Mouse (Mus musculus): ENCODE results near the gene Efcab9. TPM values are rescaled to one million over a fixed set of nuclear protein-coding genes. Genes with fewer than 3 reads are reported as not detected.

Gene Efcab9
- polyA plus RNA-seq (2014; fragmentation: Nextera tagmentation; extraction: Ambion mirVana): 0.29 TPM in 1 of 2 replicates, not detected in the other

GRCm38 (mm10) chr11:32531871-32532764, at the start of gene Efcab9:
Gene Efcab9, minus strand, starts transcription at chr11:32532081.
- Histone ChIP-seq H3K27me3 (ENCODE audit: control insufficient read depth, insufficient read depth, low read length) (peaks cover 8% of the 10 kb centered on the region; the same call in 1 of the 2 replicates), H3K9ac (ENCODE audit: low read length) (peak within 1 kb of the TSS; percentile 67), H3K4me2 (ENCODE audit: low read depth, low read length, severe bottlenecking) (peak within 1 kb of the TSS; percentile 97), H3K9me3 (ENCODE audit: control insufficient read depth, low read length) (no peaks in the 10 kb centered on the region), H3K27ac (ENCODE audit: low read depth, low read length) (no peak within 1 kb of the TSS), H3K4me1 (replicated peaks; ENCODE audit: control insufficient read depth, insufficient read depth, low read length) (peaks cover 8% of the 10 kb centered on the region; the same call in 1 of the 2 replicates), H3K36me3 (ENCODE audit: control insufficient read depth, insufficient read depth, low read length) (no peaks in the 10 kb centered on the region), H3K4me3 (ENCODE audit: low read depth, low read length) (peak within 1 kb of the TSS; percentile 55)
- WGBS: 9% methylated on average over 33 of the region's 33 CpGs
- peak; percentile 57 for DNase-seq (ENCODE audit: low spot score)
- no peak for ATAC-seq (replicated peaks; ENCODE audit: low FRiP score)

GRCm38 (mm10) chr11:32581031-32581430, 49.1 kb upstream of the Efcab9 start:
- H3K27ac ChIP-seq (ENCODE audit: low read depth, low read length): no peak overlapping the region
- no peak for DNase-seq (ENCODE audit: low spot score)
- peak; percentile 51; the same call in 1 of the 2 replicates for ATAC-seq (replicated peaks; ENCODE audit: low FRiP score)

DNA sequence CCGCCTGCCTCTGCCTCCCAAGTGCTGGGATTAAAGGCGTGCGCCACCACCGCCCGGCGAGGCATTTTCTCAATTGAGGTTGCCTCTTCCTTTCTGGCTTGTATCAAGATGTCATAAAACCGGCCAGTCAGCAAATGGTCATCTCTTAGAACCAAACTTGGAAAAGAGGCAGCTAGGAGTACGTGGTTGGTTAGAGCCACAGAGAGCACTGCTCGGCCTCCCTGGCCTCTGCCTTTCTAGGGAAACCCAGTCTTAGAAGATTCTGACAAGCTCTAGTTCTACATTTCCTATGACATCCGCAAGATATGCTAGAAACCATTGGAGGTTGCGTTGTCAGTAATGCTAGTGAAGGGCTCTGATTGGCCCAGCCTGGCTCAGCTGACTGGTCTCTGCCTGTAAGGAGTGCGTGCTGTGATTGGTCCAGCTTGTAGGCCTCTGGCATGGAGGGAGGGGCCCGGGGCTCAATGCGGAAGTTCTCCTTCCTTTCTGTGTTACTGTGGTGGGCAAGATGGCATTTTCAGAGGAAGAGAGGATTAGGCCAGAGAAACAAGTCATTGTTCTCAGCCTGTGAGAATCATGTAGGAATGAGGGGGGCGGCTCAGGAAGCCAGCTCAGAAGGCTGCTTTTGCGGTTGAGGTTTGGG, 48.5 kb upstream of the Efcab9 start:
- WGBS: 68% methylated on average over 16 of the region's 16 CpGs
- DNase-seq (ENCODE audit: low spot score) (no peak), ATAC-seq (replicated peaks; ENCODE audit: low FRiP score) (peak; percentile 58; the same call in 1 of the 2 replicates)
- no peaks in the 10 kb centered on the region for H3K27me3 ChIP-seq (ENCODE audit: control insufficient read depth, insufficient read depth, low read length)
- no peak overlapping the region for H3K4me3 ChIP-seq (ENCODE audit: low read depth, low read length)
- H3K4me1 ChIP-seq (replicated peaks; ENCODE audit: control insufficient read depth, insufficient read depth, low read length): no peaks in the 10 kb centered on the region
- H3K9me3 ChIP-seq (ENCODE audit: control insufficient read depth, low read length): no peaks in the 10 kb centered on the region
- H3K9ac ChIP-seq (ENCODE audit: low read length): no peak overlapping the region
- no peak overlapping the region for H3K4me2 ChIP-seq (ENCODE audit: low read depth, low read length, severe bottlenecking)
- H3K27ac ChIP-seq (ENCODE audit: low read depth, low read length): no peak overlapping the region
- no peaks in the 10 kb centered on the region for H3K36me3 ChIP-seq (ENCODE audit: control insufficient read depth, insufficient read depth, low read length)

More at GRCm38 (mm10) chr11:32581031-32581430, 49.1 kb upstream of the Efcab9 start:
- H3K4me1 ChIP-seq (replicated peaks; ENCODE audit: control insufficient read depth, insufficient read depth, low read length): no peaks in the 10 kb centered on the region
- no peaks in the 10 kb centered on the region for H3K27me3 ChIP-seq (ENCODE audit: control insufficient read depth, insufficient read depth, low read length)
- no peak overlapping the region for H3K4me2 ChIP-seq (ENCODE audit: low read depth, low read length, severe bottlenecking)
- no peaks in the 10 kb centered on the region for H3K36me3 ChIP-seq (ENCODE audit: control insufficient read depth, insufficient read depth, low read length)
- no peaks in the 10 kb centered on the region for H3K9me3 ChIP-seq (ENCODE audit: control insufficient read depth, low read length)
- H3K9ac ChIP-seq (ENCODE audit: low read length): no peak overlapping the region
- WGBS: 48% methylated on average over 2 of the region's 2 CpGs
- H3K4me3 ChIP-seq (ENCODE audit: low read depth, low read length): no peak overlapping the region

GRCm38 (mm10) chr11:32576760-32577050, 44.8 kb upstream of the Efcab9 start:
- Histone ChIP-seq H3K9me3 (ENCODE audit: control insufficient read depth, low read length) (no peaks in the 10 kb centered on the region), H3K27ac (ENCODE audit: low read depth, low read length) (no peak overlapping the region), H3K4me1 (replicated peaks; ENCODE audit: control insufficient read depth, insufficient read depth, low read length) (no peaks in the 10 kb centered on the region), H3K9ac (ENCODE audit: low read length) (no peak overlapping the region), H3K36me3 (ENCODE audit: control insufficient read depth, insufficient read depth, low read length) (no peaks in the 10 kb centered on the region), H3K4me2 (ENCODE audit: low read depth, low read length, severe bottlenecking) (no peak overlapping the region), H3K27me3 (ENCODE audit: control insufficient read depth, insufficient read depth, low read length) (no peaks in the 10 kb centered on the region), H3K4me3 (ENCODE audit: low read depth, low read length) (no peak overlapping the region)
- WGBS: 68% methylated on average over 5 of the region's 5 CpGs
- ATAC-seq (replicated peaks; ENCODE audit: low FRiP score) (no peak), DNase-seq (ENCODE audit: low spot score) (no peak)

- Histone ChIP-seq H3K9ac (ENCODE audit: low read length) (no peak overlapping the region), H3K4me1 (replicated peaks; ENCODE audit: control insufficient read depth, insufficient read depth, low read length) (no peaks in the 10 kb centered on the region), H3K4me3 (ENCODE audit: low read depth, low read length) (no peak overlapping the region), H3K27ac (ENCODE audit: low read depth, low read length) (no peak overlapping the region), H3K27me3 (ENCODE audit: control insufficient read depth, insufficient read depth, low read length) (no peaks in the 10 kb centered on the region), H3K4me2 (ENCODE audit: low read depth, low read length, severe bottlenecking) (no peak overlapping the region), H3K9me3 (ENCODE audit: control insufficient read depth, low read length) (no peaks in the 10 kb centered on the region), H3K36me3 (ENCODE audit: control insufficient read depth, insufficient read depth, low read length) (no peaks in the 10 kb centered on the region)
- ATAC-seq (replicated peaks; ENCODE audit: low FRiP score) (no peak), DNase-seq (ENCODE audit: low spot score) (no peak)
- 90% methylated on average over 6 of the region's 6 CpGs for WGBS
These were observed 44.3 kb upstream of the Efcab9 start for GRCm38 (mm10) chr11:32575964-32576759.

- WGBS: 96% methylated on average over 2 of the region's 2 CpGs
- Histone ChIP-seq H3K4me3 (ENCODE audit: low read depth, low read length) (no peak overlapping the region), H3K9me3 (ENCODE audit: control insufficient read depth, low read length) (no peaks in the 10 kb centered on the region), H3K27me3 (ENCODE audit: control insufficient read depth, insufficient read depth, low read length) (no peaks in the 10 kb centered on the region), H3K9ac (ENCODE audit: low read length) (no peak overlapping the region), H3K36me3 (ENCODE audit: control insufficient read depth, insufficient read depth, low read length) (no peaks in the 10 kb centered on the region), H3K27ac (ENCODE audit: low read depth, low read length) (no peak overlapping the region), H3K4me2 (ENCODE audit: low read depth, low read length, severe bottlenecking) (no peak overlapping the region), H3K4me1 (replicated peaks; ENCODE audit: control insufficient read depth, insufficient read depth, low read length) (no peaks in the 10 kb centered on the region)
- ATAC-seq (replicated peaks; ENCODE audit: low FRiP score) (no peak), DNase-seq (ENCODE audit: low spot score) (no peak)
These were observed 41.8 kb upstream of the Efcab9 start for GRCm38 (mm10) chr11:32573669-32574068.

DNA sequence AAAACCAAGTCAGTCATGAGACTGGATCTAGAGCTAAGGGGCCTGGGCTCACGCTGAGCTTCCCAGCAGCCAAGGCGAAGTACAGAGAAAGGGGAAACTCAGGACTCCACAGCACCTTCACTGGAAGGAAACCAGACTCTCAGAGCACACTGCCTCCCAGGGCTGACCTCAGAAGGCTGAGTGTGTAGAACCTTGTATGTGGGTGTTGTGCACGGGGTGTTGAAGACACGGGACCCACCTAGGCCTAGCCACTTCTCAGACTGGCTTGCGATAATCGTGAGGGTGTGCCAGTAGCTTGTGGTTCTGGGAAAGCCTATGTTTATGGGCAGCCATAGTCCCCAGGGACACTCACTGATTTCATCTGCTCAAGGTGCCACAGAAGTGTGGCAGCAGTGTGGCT, 39.2 kb upstream of the Efcab9 start:
- ATAC-seq (replicated peaks; ENCODE audit: low FRiP score) (no peak), DNase-seq (ENCODE audit: low spot score) (no peak)
- Histone ChIP-seq H3K9me3 (ENCODE audit: control insufficient read depth, low read length) (no peaks in the 10 kb centered on the region), H3K27me3 (ENCODE audit: control insufficient read depth, insufficient read depth, low read length) (no peaks in the 10 kb centered on the region), H3K4me3 (ENCODE audit: low read depth, low read length) (no peak overlapping the region), H3K36me3 (ENCODE audit: control insufficient read depth, insufficient read depth, low read length) (no peaks in the 10 kb centered on the region), H3K27ac (ENCODE audit: low read depth, low read length) (no peak overlapping the region), H3K4me1 (replicated peaks; ENCODE audit: control insufficient read depth, insufficient read depth, low read length) (no peaks in the 10 kb centered on the region), H3K4me2 (ENCODE audit: low read depth, low read length, severe bottlenecking) (no peak overlapping the region), H3K9ac (ENCODE audit: low read length) (no peak overlapping the region)
- WGBS: 92% methylated on average over 6 of the region's 6 CpGs

GRCm38 (mm10) chr11:32568637-32569293, 36.9 kb upstream of the Efcab9 start:
- Histone ChIP-seq H3K36me3 (ENCODE audit: control insufficient read depth, insufficient read depth, low read length) (no peaks in the 10 kb centered on the region), H3K4me3 (ENCODE audit: low read depth, low read length) (no peak overlapping the region), H3K27me3 (ENCODE audit: control insufficient read depth, insufficient read depth, low read length) (no peaks in the 10 kb centered on the region), H3K4me1 (replicated peaks; ENCODE audit: control insufficient read depth, insufficient read depth, low read length) (no peaks in the 10 kb centered on the region), H3K9me3 (ENCODE audit: control insufficient read depth, low read length) (no peaks in the 10 kb centered on the region), H3K9ac (ENCODE audit: low read length) (no peak overlapping the region), H3K27ac (ENCODE audit: low read depth, low read length) (no peak overlapping the region), H3K4me2 (ENCODE audit: low read depth, low read length, severe bottlenecking) (no peak overlapping the region)
- DNase-seq (ENCODE audit: low spot score) (no peak), ATAC-seq (replicated peaks; ENCODE audit: low FRiP score) (no peak)
- 93% methylated on average over 15 of the region's 15 CpGs for WGBS
